Mouse (Mus musculus): Measurements from ENCODE around the gene Card9. TPM values are rescaled to one million over a fixed set of nuclear protein-coding genes. Genes with fewer than 3 reads are reported as not detected.

The Card9 gene
- polyA plus RNA-seq, 1 experiment from 2014 or later, result 0.79 TPM

- Histone ChIP-seq H3K27me3 (replicated peaks) (no peaks in the 10 kb centered on the region), H3K4me3 (replicated peaks) (no peak overlapping the region), H3K4me2 (replicated peaks) (no peak overlapping the region), H3K4me1 (replicated peaks) (peaks cover 26% of the 10 kb centered on the region), H3K9ac (no peak overlapping the region), H3K9me3 (no peaks in the 10 kb centered on the region), H3K27ac (no peak overlapping the region), H3K36me3 (peaks cover 13% of the 10 kb centered on the region)
- ATAC-seq, result no peak
- WGBS, result 86% methylated on average over 13 of the region's 13 CpGs
These were observed 41.0 kb downstream of the Card9 start for GRCm38 (mm10) chr2:26319519-26320244.

GRCm38 (mm10) chr2:26319109-26319508, 41.6 kb downstream of the Card9 start:
- Histone ChIP-seq H3K9me3 (no peaks in the 10 kb centered on the region), H3K9ac (no peak overlapping the region), H3K4me3 (replicated peaks) (no peak overlapping the region), H3K4me2 (replicated peaks) (no peak overlapping the region), H3K27ac (no peak overlapping the region), H3K4me1 (replicated peaks) (peaks cover 32% of the 10 kb centered on the region), H3K27me3 (replicated peaks) (no peaks in the 10 kb centered on the region), H3K36me3 (peaks cover 9% of the 10 kb centered on the region)
- WGBS, result 90% methylated on average over 9 of the region's 9 CpGs
- ATAC-seq, result no peak

DNA sequence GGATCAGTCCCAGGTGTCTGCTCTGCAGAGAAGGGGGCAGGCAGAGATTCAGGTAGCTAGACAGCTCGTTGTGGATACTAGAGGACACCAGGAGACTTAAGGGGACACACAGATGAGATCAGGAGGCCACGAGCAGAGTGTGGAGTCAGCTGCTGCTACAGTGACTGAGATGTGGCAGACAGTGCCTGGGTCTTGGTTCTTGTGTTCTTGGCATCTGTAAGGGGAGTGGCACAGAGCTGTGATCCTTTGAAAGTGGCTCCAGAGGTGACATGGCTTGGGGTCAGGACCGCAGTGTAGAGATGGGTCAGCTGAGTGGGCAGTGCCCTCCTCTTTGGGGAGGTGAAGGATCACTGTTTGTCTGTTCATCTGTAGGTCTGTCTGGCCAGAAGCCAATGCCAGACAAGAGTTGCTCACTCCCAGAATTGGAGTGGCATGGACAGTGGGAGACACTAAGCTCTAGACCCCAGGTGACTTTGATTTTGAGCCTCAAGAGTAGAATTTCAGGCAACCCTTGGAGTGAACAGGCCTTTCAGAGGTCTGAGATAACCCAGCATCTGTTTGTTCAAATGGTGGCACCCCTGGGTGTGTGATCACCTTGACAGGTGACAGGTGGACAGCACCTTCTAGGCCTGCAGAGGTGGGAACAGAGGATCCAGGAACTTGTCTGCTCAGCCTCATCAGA, 42.6 kb downstream of the Card9 start:
- Histone ChIP-seq H3K27ac (no peak overlapping the region), H3K9me3 (no peaks in the 10 kb centered on the region), H3K27me3 (replicated peaks) (no peaks in the 10 kb centered on the region), H3K36me3 (no peaks in the 10 kb centered on the region; the same call in 1 of the 2 replicates), H3K4me1 (replicated peaks) (peaks cover 35% of the 10 kb centered on the region), H3K4me3 (replicated peaks) (no peak overlapping the region), H3K4me2 (replicated peaks) (0 out of 2 replicates have a peak overlapping the region, but pooled peaks have one; percentile 7), H3K9ac (no peak overlapping the region)
- 82% methylated on average over 3 of the region's 3 CpGs for WGBS
- no peak for ATAC-seq

DNA sequence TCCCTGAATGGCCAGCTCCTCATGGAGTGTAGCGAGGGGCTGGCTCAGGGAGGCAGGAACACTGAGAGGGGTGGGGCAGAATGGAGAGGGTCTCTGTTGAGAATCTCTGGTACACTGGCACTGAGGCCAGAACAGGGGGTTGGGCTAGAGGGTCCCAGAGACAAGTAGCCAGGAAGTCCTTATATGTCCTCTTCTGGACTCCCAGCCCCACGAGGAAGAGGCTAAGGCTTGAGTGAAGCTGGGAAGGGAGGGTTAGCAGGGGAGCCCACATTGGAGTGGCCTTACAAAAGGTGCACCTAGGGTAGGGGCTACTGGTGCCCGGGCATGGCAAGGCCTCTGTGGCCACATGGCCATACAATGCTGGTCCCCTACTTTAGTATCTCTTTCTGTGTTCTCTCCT, 43.3 kb downstream of the Card9 start:
- no peaks in the 10 kb centered on the region for H3K27me3 ChIP-seq (replicated peaks)
- H3K9me3 ChIP-seq, result no peaks in the 10 kb centered on the region
- no peak overlapping the region for H3K4me3 ChIP-seq (replicated peaks)
- ATAC-seq, result no peak
- H3K27ac ChIP-seq, result peak overlapping the region; percentile 6; the same call in 1 of the 2 replicates
- H3K36me3 ChIP-seq, result no peaks in the 10 kb centered on the region
- peak overlapping the region; percentile 92; the same call in 1 of the 2 replicates for H3K9ac ChIP-seq
- peak overlapping the region; percentile 77 for H3K4me2 ChIP-seq (replicated peaks)
- peaks cover 35% of the 10 kb centered on the region for H3K4me1 ChIP-seq (replicated peaks)
- WGBS, result 56% methylated on average over 3 of the region's 3 CpGs

GRCm38 (mm10) chr2:26316576-26317246, 44.0 kb downstream of the Card9 start:
- Histone ChIP-seq H3K4me2 (replicated peaks) (peak overlapping the region; percentile 77), H3K9ac (peak overlapping the region; percentile 92), H3K36me3 (no peaks in the 10 kb centered on the region), H3K9me3 (no peaks in the 10 kb centered on the region), H3K4me1 (replicated peaks) (peaks cover 36% of the 10 kb centered on the region), H3K4me3 (replicated peaks) (peak overlapping the region; percentile 74), H3K27ac (peak overlapping the region; percentile 6; the same call in 1 of the 2 replicates), H3K27me3 (replicated peaks) (no peaks in the 10 kb centered on the region)
- WGBS, result 49% methylated on average over 9 of the region's 9 CpGs
- ATAC-seq, result 0 out of 2 replicates have a peak, but pooled peaks have one; percentile 4

DNA sequence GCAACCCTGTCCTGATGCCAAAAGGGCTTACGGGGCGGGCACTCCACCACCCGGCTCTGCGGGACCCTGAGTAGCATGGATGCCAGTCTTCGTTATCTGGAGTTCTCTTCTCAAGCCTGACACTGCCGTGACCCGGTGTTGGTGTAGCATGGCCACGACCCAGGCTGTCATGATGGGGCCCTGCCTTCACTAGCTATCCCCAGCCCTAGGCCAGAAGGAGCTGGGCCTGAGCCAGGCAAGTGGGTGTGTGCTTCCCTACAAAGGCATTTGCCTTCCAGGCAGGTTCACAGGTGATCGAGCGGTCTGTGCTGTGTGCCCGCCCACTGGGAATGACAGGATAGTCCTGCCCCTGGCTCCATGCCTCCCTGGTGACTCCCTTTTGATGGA, 44.8 kb downstream of the Card9 start:
- H3K27me3 ChIP-seq (replicated peaks), result no peaks in the 10 kb centered on the region
- peak overlapping the region; percentile 92 for H3K9ac ChIP-seq
- peak overlapping the region; percentile 92 for H3K27ac ChIP-seq
- H3K36me3 ChIP-seq, result no peaks in the 10 kb centered on the region
- peak overlapping the region; percentile 74 for H3K4me3 ChIP-seq (replicated peaks)
- peaks cover 37% of the 10 kb centered on the region for H3K4me1 ChIP-seq (replicated peaks)
- H3K9me3 ChIP-seq, result no peaks in the 10 kb centered on the region
- peak; percentile 62 for ATAC-seq
- 0% methylated on average over 11 of the region's 11 CpGs for WGBS
- H3K4me2 ChIP-seq (replicated peaks), result peak overlapping the region; percentile 77

GRCm38 (mm10) chr2:26315072-26315924, 45.4 kb downstream of the Card9 start, which contains the start of gene Gpsm1:
Gene Gpsm1 (plus strand): TSS chr2:26315515.
- Histone ChIP-seq H3K4me2 (replicated peaks) (peak within 1 kb of the TSS; percentile 77), H3K27ac (peak within 1 kb of the TSS; percentile 92)

DNA sequence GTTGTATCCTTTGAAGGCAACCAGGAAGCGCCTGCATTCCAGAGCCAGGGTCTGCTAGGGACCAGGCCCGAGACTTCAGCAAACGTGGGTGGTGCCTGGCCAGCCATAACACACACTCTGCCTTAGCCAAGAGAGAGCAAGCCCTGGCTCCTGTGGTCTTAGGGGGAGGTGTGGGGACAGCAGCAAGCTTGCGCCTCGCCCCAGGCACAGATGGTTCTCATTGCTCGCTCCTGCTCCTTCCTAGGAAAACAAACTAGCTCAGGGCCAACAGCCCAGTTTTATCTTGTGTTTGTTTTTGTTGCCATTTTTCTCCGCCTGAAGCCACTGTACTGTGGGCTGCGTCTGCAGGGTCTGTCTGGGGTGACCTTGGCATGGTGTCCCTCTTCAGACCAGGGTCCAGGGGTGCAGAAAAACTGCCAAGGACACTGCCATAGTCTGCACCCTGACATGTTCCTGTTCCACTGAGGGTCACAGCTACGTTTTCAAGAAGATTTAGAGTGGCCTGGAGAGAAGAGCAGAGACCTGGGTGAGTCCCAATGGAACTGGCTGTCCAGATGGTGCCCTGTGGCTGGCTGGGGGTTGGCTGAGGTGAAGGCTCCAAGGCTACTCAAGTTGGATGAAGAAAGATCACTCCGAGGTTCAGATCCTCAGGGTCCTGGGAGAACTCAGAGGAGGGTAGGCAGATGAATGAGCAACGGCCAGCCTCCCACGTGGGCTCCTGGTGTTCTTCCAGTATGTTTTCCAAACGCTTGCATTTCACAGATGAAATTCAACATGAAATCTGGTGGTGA, 46.2 kb downstream of the Card9 start:
- Histone ChIP-seq H3K27ac (peak overlapping the region; percentile 92), H3K4me2 (replicated peaks) (peak overlapping the region; percentile 77), H3K9me3 (no peaks in the 10 kb centered on the region), H3K4me1 (replicated peaks) (peaks cover 42% of the 10 kb centered on the region), H3K9ac (0 out of 2 replicates have a peak overlapping the region, but pooled peaks have one; percentile 92), H3K4me3 (replicated peaks) (peak overlapping the region; percentile 74), H3K27me3 (replicated peaks) (no peaks in the 10 kb centered on the region), H3K36me3 (no peaks in the 10 kb centered on the region)
- ATAC-seq, result no peak
- WGBS, result 43% methylated on average over 13 of the region's 13 CpGs

More at GRCm38 (mm10) chr2:26315072-26315924, 45.4 kb downstream of the Card9 start, which contains the start of gene Gpsm1:
- no peaks in the 10 kb centered on the region for H3K27me3 ChIP-seq (replicated peaks)
- ATAC-seq, result peak; percentile 90
- peak within 1 kb of the TSS; percentile 92 for H3K9ac ChIP-seq
- under 1% methylated on average over 60 of the region's 66 CpGs for WGBS
- H3K36me3 ChIP-seq, result no peaks in the 10 kb centered on the region
- H3K9me3 ChIP-seq, result no peaks in the 10 kb centered on the region
- H3K4me3 ChIP-seq (replicated peaks), result peak within 1 kb of the TSS; percentile 74
- peaks cover 37% of the 10 kb centered on the region for H3K4me1 ChIP-seq (replicated peaks)

DNA sequence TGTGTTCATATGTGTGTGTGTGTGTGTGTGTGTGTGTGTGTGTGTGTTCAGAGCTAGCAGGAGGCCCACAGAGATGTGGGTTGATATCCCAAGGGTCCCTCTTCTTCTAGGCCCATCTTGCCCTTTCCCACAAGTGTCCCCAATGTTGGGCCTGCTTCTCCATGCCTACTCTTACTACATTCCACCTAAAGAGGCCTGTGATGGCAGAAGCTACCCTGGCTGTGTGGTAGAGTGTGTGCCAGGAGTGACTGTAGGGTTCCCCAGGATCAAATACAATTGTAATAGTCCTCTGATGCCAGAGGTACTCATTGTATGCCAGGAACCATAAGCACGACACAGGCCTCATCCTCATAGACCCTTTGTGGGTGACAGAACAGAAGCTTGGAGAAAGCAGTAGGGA, 47.3 kb downstream of the Card9 start:
- H3K4me2 ChIP-seq (replicated peaks), result no peak overlapping the region
- no peak for ATAC-seq
- no peak overlapping the region for H3K4me3 ChIP-seq (replicated peaks)
- no peak overlapping the region for H3K9ac ChIP-seq
- no peaks in the 10 kb centered on the region for H3K36me3 ChIP-seq
- WGBS, result 84% methylated on average over 1 of the region's 1 CpGs
- H3K4me1 ChIP-seq (replicated peaks), result peaks cover 46% of the 10 kb centered on the region
- no peak overlapping the region for H3K27ac ChIP-seq
- H3K9me3 ChIP-seq, result no peaks in the 10 kb centered on the region
- no peaks in the 10 kb centered on the region for H3K27me3 ChIP-seq (replicated peaks)

DNA sequence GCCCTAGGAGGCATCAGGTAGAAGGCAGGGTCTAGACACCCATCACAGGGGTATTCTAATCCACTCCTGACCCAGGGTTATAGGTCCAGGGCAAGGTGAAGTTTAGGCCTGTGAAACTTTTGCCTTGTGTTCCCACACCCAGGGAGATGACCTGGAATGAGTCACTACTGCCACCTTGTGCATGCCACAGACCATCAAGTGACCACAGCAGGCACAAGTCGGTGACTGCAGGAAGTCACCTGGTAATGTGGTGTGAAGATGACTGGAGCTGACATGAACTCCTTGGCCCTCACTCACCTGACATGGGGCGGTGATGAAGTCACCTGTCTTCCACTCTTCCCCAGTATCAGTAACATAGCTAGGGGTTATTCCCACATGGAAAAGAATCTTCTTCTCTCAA, 47.9 kb downstream of the Card9 start:
- Histone ChIP-seq H3K27ac (no peak overlapping the region), H3K36me3 (no peaks in the 10 kb centered on the region), H3K4me1 (replicated peaks) (peaks cover 43% of the 10 kb centered on the region), H3K4me3 (replicated peaks) (no peak overlapping the region), H3K9ac (no peak overlapping the region), H3K4me2 (replicated peaks) (no peak overlapping the region), H3K27me3 (replicated peaks) (no peaks in the 10 kb centered on the region), H3K9me3 (no peaks in the 10 kb centered on the region)
- 62% methylated on average over 2 of the region's 2 CpGs for WGBS
- ATAC-seq, result no peak

GRCm38 (mm10) chr2:26311936-26312335, 48.8 kb downstream of the Card9 start:
- Histone ChIP-seq H3K27ac (no peak overlapping the region), H3K27me3 (replicated peaks) (no peaks in the 10 kb centered on the region), H3K9ac (0 out of 2 replicates have a peak overlapping the region, but pooled peaks have one; percentile 1), H3K4me2 (replicated peaks) (no peak overlapping the region), H3K4me3 (replicated peaks) (no peak overlapping the region), H3K36me3 (no peaks in the 10 kb centered on the region), H3K4me1 (replicated peaks) (peaks cover 34% of the 10 kb centered on the region), H3K9me3 (no peaks in the 10 kb centered on the region)
- 67% methylated on average over 5 of the region's 5 CpGs for WGBS
- ATAC-seq, result no peak
